Mouse (Mus musculus) embryo, embryonic 9.5 days (tissue): Measurements from ENCODE around the gene Rps9.
"Not testable (repeated sequence)": the region's sequence is repeated elsewhere in the genome, so short reads cannot be mapped to it uniquely, and the experiment has no call there.

Source experiments
- DNase-seq: peaks from one replicate; pipeline ENCODE4 v3.0.0-alpha.2; 2017; ENCODE audit errors: extremely low spot score

Rps9 gene

GRCm38 (mm10) chr7:3694949-3695305 lies 8.9 kb upstream of the Rps9 start:
- not testable (repeated sequence) for DNase-seq

GRCm38 (mm10) chr7:3698471-3698870 lies 5.3 kb upstream of the Rps9 start:
- no peak for DNase-seq

DNA sequence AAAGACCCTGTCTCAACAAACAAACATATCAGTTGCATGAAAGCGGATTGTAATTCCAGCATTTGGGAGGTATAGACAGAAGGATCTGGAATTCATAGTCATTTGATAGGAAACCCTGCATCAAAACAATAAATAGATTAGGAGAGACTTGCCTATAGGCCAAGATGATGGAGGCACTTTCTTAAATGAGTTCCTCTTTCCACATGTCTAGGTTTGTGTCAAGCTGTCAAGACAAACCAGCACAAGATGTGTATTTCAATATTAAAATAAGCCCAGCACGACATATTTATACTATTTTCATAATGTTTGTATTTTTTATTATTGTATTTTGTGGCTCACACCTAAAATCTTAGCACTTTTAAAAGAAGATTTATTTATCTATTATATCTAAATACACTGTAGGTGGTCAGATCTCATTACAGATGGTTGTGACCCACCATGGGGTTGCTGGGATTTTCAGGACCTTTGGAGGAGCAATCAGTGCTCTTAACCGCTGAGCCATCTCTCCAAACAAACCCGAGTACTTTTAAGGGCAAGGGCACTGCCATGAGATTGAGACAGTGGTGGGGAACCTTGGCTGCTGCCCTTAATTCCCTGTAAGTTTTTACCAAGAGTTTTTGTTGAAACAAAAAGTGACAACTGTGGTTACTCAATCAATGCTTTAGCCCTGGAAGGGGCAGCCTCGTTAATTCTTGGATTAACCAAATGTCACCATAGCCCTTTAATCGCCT lies 480 bp upstream of the Rps9 start:
- no peak for DNase-seq

GRCm38 (mm10) chr7:3704475-3704874 lies 682 bp downstream of the Rps9 start:
- no peak for DNase-seq

DNA sequence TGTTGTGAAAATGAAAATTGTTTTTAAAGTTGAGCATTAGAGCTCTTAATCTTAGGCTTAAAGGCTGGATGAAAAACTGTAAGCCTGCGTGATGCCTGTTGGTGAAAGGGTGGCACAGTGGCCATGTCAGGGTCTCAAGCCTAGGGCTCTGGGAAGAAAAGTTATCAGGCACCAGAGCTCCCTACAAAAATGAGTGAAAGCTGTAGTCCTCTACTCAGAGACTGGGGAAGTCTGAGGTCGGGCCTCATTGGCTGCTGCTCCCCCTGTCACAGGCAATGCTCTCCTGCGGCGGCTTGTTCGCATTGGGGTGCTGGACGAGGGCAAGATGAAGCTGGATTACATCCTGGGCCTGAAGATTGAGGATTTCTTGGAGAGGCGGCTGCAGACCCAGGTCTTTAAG lies 1.7 kb downstream of the Rps9 start:
- not testable (repeated sequence) for DNase-seq

GRCm38 (mm10) chr7:3705911-3706310 lies 2.1 kb downstream of the Rps9 start:
- no peak for DNase-seq

- DNase-seq: no peak
These were observed 2.6 kb downstream of the Rps9 start for GRCm38 (mm10) chr7:3706343-3706934.

- DNase-seq: no peak
These were observed 3.2 kb downstream of the Rps9 start for GRCm38 (mm10) chr7:3707027-3707426.

GRCm38 (mm10) chr7:3707568-3708413 lies 4.0 kb downstream of the Rps9 start:
- peak; percentile 75 for DNase-seq

DNA sequence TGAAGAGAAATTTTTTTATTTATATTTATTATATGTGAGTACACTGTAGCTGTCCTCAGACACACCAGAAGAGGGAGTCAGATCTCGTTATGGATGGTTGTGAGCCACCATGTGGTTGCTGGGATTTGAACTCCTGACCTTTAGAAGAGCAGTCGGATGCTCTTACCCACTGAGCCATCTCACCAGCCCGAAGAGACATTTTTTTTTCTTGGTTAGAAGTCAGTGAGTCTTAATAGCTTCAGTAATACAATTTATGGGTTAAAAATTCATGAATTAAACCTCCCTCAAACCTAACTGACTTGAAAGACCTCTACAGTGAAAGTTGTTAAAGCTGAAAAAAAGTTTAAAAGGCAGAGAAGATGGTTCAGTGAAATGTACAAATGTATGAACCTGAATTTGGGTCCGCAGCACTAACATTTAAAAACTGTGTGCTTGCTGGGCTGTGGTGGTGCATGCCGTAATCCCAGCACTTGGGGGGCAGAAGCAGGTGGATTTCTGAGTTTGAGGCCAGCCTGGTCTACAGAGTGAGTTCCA lies 4.7 kb downstream of the Rps9 start:
- DNase-seq: not testable (repeated sequence)

- DNase-seq: no peak
These were observed 5.2 kb downstream of the Rps9 start for GRCm38 (mm10) chr7:3709000-3709399.

- DNase-seq: no peak
These were observed 8.6 kb downstream of the Rps9 start for GRCm38 (mm10) chr7:3712264-3712942.

DNA sequence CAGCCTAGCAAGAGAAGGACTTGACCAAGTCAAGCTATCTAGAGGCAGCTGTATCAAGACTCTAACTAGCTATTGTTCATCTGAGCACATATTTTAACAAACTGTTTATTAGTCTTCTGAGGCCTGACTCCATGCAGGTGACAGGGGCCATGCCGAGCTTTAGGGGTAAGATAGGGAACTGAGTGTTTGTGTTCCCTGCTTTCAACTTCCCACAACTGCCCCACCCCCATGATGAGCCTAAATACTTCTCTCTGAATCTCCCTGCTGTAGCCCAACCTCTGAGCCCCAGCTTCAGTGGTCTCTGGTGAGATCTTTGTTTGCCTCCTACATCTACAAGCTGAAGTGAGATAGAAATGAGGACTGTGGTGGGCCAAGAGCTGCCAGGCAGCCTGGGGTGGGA lies 11.5 kb downstream of the Rps9 start:
- DNase-seq: no peak

DNA sequence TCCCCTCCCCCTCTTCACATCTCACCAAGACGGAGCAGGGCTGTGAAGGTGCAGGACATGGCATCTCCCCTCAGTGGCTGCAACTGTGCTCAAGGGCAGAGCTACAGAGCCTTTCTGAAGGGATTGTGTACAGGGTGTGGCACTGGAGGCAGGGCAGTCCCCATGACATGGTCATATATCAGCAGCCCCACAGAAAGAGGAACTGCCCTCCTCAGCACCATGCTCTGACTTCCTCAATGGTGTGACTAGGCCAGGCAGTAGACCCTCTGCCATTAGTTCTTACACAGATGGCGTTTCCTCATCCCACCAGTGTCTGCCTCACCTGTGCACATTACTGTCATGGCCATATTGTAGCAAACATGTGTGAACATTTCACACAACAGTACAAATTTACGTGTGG lies 16.5 kb downstream of the Rps9 start, which contains the start of gene Pirb:
Pirb (minus strand) TSS at position 124 of the 400 bp plus-strand sequence.
- DNase-seq: not testable (repeated sequence)

GRCm38 (mm10) chr7:3725459-3725858 lies 21.7 kb downstream of the Rps9 start:
- not testable (repeated sequence) for DNase-seq

GRCm38 (mm10) chr7:3732675-3733074 lies 28.9 kb downstream of the Rps9 start:
- DNase-seq: not testable (repeated sequence)
